Mouse (Mus musculus) liver, adult 2 months (tissue): ENCODE results near the gene Crispld2. TPM values are rescaled to one million over a fixed set of nuclear protein-coding genes. Genes with fewer than 3 reads are reported as not detected.

Source experiments
- DNase-seq: peaks from one replicate; pipeline ENCODE4 v3.0.0-alpha.2; 2011; ENCODE audit warnings: low read depth, low spot score; ENCODE audit errors: extremely low read depth
- H3K27ac ChIP-seq: fragments of 200-500 bp; replicated peaks from 2 replicates; pipeline ENCODE4 v1.5.1; 2012; ENCODE audit warnings: low read depth, mild to moderate bottlenecking, control low read depth, inconsistent platforms, low read length; ENCODE audit not compliant: insufficient read depth
- H3K27me3 ChIP-seq: fragments of 200-500 bp; 2 replicates; pipeline ENCODE4 v1.6.1; 2012; ENCODE audit warnings: mild to moderate bottlenecking, moderate library complexity, low read length, inconsistent platforms; ENCODE audit not compliant: control insufficient read depth, insufficient read depth
- H3K36me3 ChIP-seq: fragments of 200-500 bp; 2 replicates; pipeline ENCODE4 v1.6.1; 2012; ENCODE audit warnings: low read length, inconsistent platforms; ENCODE audit not compliant: control insufficient read depth, insufficient read depth
- H3K4me1 ChIP-seq: fragments of 200-500 bp; 2 replicates; pipeline ENCODE4 v1.6.1; 2011; ENCODE audit warnings: low read length; ENCODE audit not compliant: control insufficient read depth, insufficient read depth
- H3K4me3 ChIP-seq: fragments of 200-500 bp; 2 replicates; pipeline ENCODE4 v1.5.1; 2011; ENCODE audit warnings: low read depth, mild to moderate bottlenecking, control low read depth, low read length, moderate library complexity; ENCODE audit not compliant: insufficient read depth
- H3K79me2 ChIP-seq: fragments of 200-500 bp; 2 replicates; pipeline ENCODE4 v1.6.1; 2012; ENCODE audit warnings: inconsistent platforms, mild to moderate bottlenecking, low read length, moderate library complexity; ENCODE audit not compliant: control insufficient read depth, insufficient read depth
- H3K9ac ChIP-seq: fragments of 200-500 bp; 2 replicates; pipeline ENCODE4 v1.6.1; 2012; ENCODE audit warnings: low read depth, mild to moderate bottlenecking, control low read depth, inconsistent platforms, low read length
- CTCF ChIP-seq: fragments of 200-500 bp; IDR thresholded peaks from 2 replicates; pipeline ENCODE4 v1.5.1; 2011; ENCODE audit warnings: low read depth, low read length, control low read depth
- POLR2A ChIP-seq: fragments of 200-500 bp; IDR thresholded peaks from 2 replicates; pipeline ENCODE4 v1.6.1; 2011; ENCODE audit warnings: low read length, control low read depth; ENCODE audit not compliant: insufficient read depth; ENCODE audit errors: extremely low read depth
- WGBS: fragments of 180-500 bp; shearing (Covaris S2); methylation state at CpG from one replicate; pipeline ENCODE4 v1.1.7; 2018; 5-methylcytosine and 5-hydroxymethylcytosine counted together
- polyA plus RNA-seq: library from polyadenylated mRNA; depleted of rRNA; stranded (reverse); fragments of >200 nt; gene quantifications from 2 replicates; pipeline ENCODE4 v1.2.3, GENCODE M21; 2012
- total RNA-seq: library from RNA; depleted of rRNA; stranded (reverse); fragments of >200 nt; gene quantifications from 2 replicates; pipeline ENCODE4 v1.2.3, GENCODE M21; 2014

Gene Crispld2
- total and polyA plus RNA-seq, 2 experiments = 0.28 to 0.72 TPM

- no peak overlapping the region for H3K4me3 ChIP-seq
- DNase-seq = peak; percentile 19
- H3K27me3 ChIP-seq = no peaks in the 10 kb centered on the region
- WGBS = 51% methylated on average over 7 of the region's 7 CpGs
- no peak overlapping the region for H3K27ac ChIP-seq
- H3K36me3 ChIP-seq = no peaks in the 10 kb centered on the region
- no peak for TF ChIP-seq CTCF
- no peak for TF ChIP-seq POLR2A
- no peaks in the 10 kb centered on the region for H3K79me2 ChIP-seq
- H3K9ac ChIP-seq = no peak overlapping the region
- H3K4me1 ChIP-seq = no peaks in the 10 kb centered on the region
Observed at GRCm38 (mm10) chr8:120001712-120002111, 9.5 kb downstream of the Crispld2 start.

- 57% methylated on average over 9 of the region's 9 CpGs for WGBS
- no peak overlapping the region for H3K27ac ChIP-seq
- no peak for DNase-seq
Observed at GRCm38 (mm10) chr8:120002348-120002747, 10.1 kb downstream of the Crispld2 start.

GRCm38 (mm10) chr8:120004154-120004702 lies 12.0 kb downstream of the Crispld2 start:
- DNase-seq = peak; percentile 41
- Histone ChIP-seq H3K4me1 (no peaks in the 10 kb centered on the region), H3K27me3 (no peaks in the 10 kb centered on the region), H3K27ac (no peak overlapping the region), H3K79me2 (no peaks in the 10 kb centered on the region), H3K36me3 (no peaks in the 10 kb centered on the region), H3K4me3 (no peak overlapping the region), H3K9ac (no peak overlapping the region)
- TF ChIP-seq CTCF = no peak
- TF ChIP-seq POLR2A = no peak
- 56% methylated on average over 14 of the region's 14 CpGs for WGBS

More at GRCm38 (mm10) chr8:120002348-120002747, 10.1 kb downstream of the Crispld2 start:
- Histone ChIP-seq H3K9ac (no peak overlapping the region), H3K79me2 (no peaks in the 10 kb centered on the region), H3K4me1 (no peaks in the 10 kb centered on the region), H3K36me3 (no peaks in the 10 kb centered on the region), H3K27me3 (no peaks in the 10 kb centered on the region), H3K4me3 (no peak overlapping the region)
- no peak for TF ChIP-seq CTCF
- no peak for TF ChIP-seq POLR2A

- TF ChIP-seq POLR2A (no peak), CTCF (no peak)
- WGBS = 63% methylated on average over 2 of the region's 2 CpGs
- H3K27me3 ChIP-seq = no peaks in the 10 kb centered on the region
- no peaks in the 10 kb centered on the region for H3K4me1 ChIP-seq
- H3K36me3 ChIP-seq = no peaks in the 10 kb centered on the region
- no peak for DNase-seq
- no peaks in the 10 kb centered on the region for H3K79me2 ChIP-seq
- H3K27ac ChIP-seq = no peak overlapping the region
- no peak overlapping the region for H3K9ac ChIP-seq
- H3K4me3 ChIP-seq = no peak overlapping the region
Observed at GRCm38 (mm10) chr8:120004705-120005381, 12.6 kb downstream of the Crispld2 start.

GRCm38 (mm10) chr8:120006645-120007160 lies 14.5 kb downstream of the Crispld2 start:
- Histone ChIP-seq H3K27me3 (no peaks in the 10 kb centered on the region), H3K79me2 (no peaks in the 10 kb centered on the region), H3K4me3 (no peak overlapping the region), H3K4me1 (no peaks in the 10 kb centered on the region), H3K9ac (no peak overlapping the region), H3K27ac (no peak overlapping the region), H3K36me3 (no peaks in the 10 kb centered on the region)
- TF ChIP-seq POLR2A (no peak), CTCF (no peak)
- DNase-seq = no peak
- 70% methylated on average over 9 of the region's 9 CpGs for WGBS

GRCm38 (mm10) chr8:120007178-120007577 lies 14.9 kb downstream of the Crispld2 start:
- TF ChIP-seq CTCF = no peak
- TF ChIP-seq POLR2A = no peak
- WGBS = 82% methylated on average over 9 of the region's 9 CpGs
- Histone ChIP-seq H3K9ac (no peak overlapping the region), H3K79me2 (no peaks in the 10 kb centered on the region), H3K4me3 (no peak overlapping the region), H3K27me3 (no peaks in the 10 kb centered on the region), H3K27ac (no peak overlapping the region), H3K4me1 (no peaks in the 10 kb centered on the region), H3K36me3 (no peaks in the 10 kb centered on the region)
- no peak for DNase-seq
